Mouse (Mus musculus) neutrophil, adult 5-6 weeks (primary cell): Measurements from ENCODE around the gene Nkx6-2. TPM values are rescaled to one million over a fixed set of nuclear protein-coding genes. Genes with fewer than 3 reads are reported as not detected.

Source experiments
- ATAC-seq: fragments of 151-379, 151-347 bp; 2 replicates; pipeline ENCODE4 v1.8.0; 2017; ENCODE audit warnings: mild to moderate bottlenecking, moderate TSS enrichment; ENCODE audit not compliant: insufficient number of reproducible peaks, poor library complexity, low FRiP score, severe bottlenecking; ENCODE audit errors: extremely low read depth
- total RNA-seq: library from RNA; stranded (forward); fragments of 200-1000 nt; gene quantifications from 2 replicates; pipeline ENCODE4 v1.2.3, GENCODE M21; 2017

Nkx6-2 gene
- total RNA-seq, 1 experiment from 2014 or later = not detected

- ATAC-seq = no peak
These were observed 6.4 kb downstream of the Nkx6-2 start for GRCm38 (mm10) chr7:139576064-139576686.

- ATAC-seq = no peak
These were observed 9.9 kb downstream of the Nkx6-2 start for GRCm38 (mm10) chr7:139572665-139573064.

GRCm38 (mm10) chr7:139570788-139571187, 11.8 kb downstream of the Nkx6-2 start:
- ATAC-seq = no peak

- no peak for ATAC-seq
These were observed 16.1 kb downstream of the Nkx6-2 start for GRCm38 (mm10) chr7:139566533-139566932.

GRCm38 (mm10) chr7:139565998-139566397, 16.6 kb downstream of the Nkx6-2 start:
- ATAC-seq = no peak

- no peak for ATAC-seq
These were observed 18.4 kb downstream of the Nkx6-2 start for GRCm38 (mm10) chr7:139564161-139564560.

- ATAC-seq = no peak
These were observed 19.2 kb downstream of the Nkx6-2 start for GRCm38 (mm10) chr7:139563425-139563824.

GRCm38 (mm10) chr7:139559659-139560058, 22.9 kb downstream of the Nkx6-2 start:
- ATAC-seq = no peak

GRCm38 (mm10) chr7:139556746-139557526, 25.7 kb downstream of the Nkx6-2 start:
- ATAC-seq = no peak

- ATAC-seq = no peak
These were observed 26.3 kb downstream of the Nkx6-2 start for GRCm38 (mm10) chr7:139556331-139556730.

GRCm38 (mm10) chr7:139551519-139551918, 31.1 kb downstream of the Nkx6-2 start:
- no peak for ATAC-seq

- ATAC-seq = no peak
These were observed 32.4 kb downstream of the Nkx6-2 start for GRCm38 (mm10) chr7:139550086-139550783.

- no peak for ATAC-seq
These were observed 35.3 kb downstream of the Nkx6-2 start for GRCm38 (mm10) chr7:139547325-139547724.

- no peak for ATAC-seq
These were observed 37.6 kb downstream of the Nkx6-2 start for GRCm38 (mm10) chr7:139544706-139545625.

GRCm38 (mm10) chr7:139541422-139541821, 41.2 kb downstream of the Nkx6-2 start:
- no peak for ATAC-seq

GRCm38 (mm10) chr7:139540601-139541000, 42.0 kb downstream of the Nkx6-2 start:
- no peak for ATAC-seq

GRCm38 (mm10) chr7:139538541-139538940, 44.1 kb downstream of the Nkx6-2 start:
- ATAC-seq = no peak

- no peak for ATAC-seq
These were observed 44.8 kb downstream of the Nkx6-2 start for GRCm38 (mm10) chr7:139537831-139538230.

GRCm38 (mm10) chr7:139536831-139537230, 45.8 kb downstream of the Nkx6-2 start:
- ATAC-seq = no peak
